Mouse (Mus musculus): ENCODE measurements around the gene A630073D07Rik.
"Not testable (repeated sequence)": the region's sequence is repeated elsewhere in the genome, so short reads cannot be mapped to it uniquely, and the experiment has no call there.

A630073D07Rik gene

DNA sequence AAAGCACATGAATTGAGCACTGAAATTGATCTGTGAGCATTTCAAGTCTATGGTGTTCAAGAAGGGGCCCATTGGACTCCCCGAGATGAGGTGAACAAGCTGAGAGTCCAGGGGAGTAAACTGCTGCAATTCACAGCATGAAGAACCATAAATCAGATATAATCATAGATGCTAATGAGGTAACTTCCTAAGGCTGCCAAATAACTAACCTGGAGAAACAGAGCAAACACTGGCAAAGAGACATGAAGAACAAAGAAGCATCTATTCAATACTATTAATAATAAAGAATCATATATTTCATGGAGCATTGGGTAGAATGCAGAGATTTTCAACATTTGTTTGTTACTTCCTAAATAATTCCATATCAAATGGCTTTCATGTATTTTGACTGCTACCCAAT lies at the start of gene A630073D07Rik:
Gene A630073D07Rik, minus strand, starts transcription at position 101 of the 400 bp plus-strand sequence.
- no peak for DNase-seq (ENCODE audit: low spot score)

DNA sequence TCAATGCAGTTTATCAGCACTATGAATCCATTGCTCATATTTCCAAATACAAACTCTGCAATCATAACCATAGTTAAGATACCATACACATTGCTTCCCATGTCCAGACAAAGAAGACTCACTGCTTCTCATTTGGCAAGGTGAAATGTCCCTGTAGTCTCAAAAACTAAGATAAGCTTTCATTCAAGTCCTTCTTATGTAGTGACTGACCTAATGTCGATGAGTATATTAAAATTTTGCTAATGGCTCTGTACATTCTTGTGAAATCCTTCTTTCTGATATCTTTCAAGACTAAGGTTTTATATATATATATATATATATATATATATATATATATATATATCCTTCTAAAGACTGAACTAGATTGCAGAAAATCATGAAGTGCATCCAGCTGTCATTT lies 49.6 kb upstream of the A630073D07Rik start, which contains the start of gene Tas2r121:
Gene Tas2r121, minus strand, starts transcription at position 101 of the 400 bp plus-strand sequence.
- no peak for DNase-seq (ENCODE audit: low spot score)

DNA sequence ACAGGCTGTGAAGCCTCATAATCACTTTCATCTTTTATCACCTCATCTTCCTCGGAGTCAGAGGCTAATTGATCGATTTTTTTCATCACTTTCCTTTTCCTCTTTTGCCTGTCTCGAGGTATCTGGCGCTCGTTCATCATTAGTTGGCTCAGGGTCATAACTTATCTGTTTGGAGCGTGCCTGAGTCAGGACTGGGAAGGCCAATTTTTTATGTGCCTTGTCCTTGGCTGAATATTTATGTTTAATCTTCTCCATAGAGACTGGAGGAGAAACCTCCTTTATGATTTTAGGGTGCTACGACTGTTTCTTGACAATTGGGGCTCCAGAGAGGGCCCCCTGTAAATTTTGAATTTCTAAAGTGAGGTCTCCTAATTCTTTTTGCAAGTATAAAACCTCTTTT lies 40.3 kb upstream of the A630073D07Rik start:
- DNase-seq (ENCODE audit: low spot score): not testable (repeated sequence)

DNA sequence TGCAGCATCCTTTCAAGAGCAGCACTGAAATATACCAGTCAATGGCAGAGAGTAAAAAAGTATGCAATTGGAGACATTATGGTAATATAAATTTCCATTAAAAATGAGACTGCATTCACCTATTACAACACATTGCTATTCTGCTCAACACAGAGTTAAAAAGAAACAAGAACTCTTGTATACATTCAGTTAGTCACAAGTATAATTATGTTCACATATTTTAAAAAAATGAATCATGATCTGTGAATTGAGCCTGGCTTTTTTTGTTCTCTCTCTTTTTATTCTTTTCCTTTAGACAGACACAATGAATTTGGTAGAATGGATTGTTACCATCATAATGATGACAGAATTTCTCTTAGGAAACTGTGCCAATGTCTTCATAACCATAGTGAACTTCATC lies 5.3 kb upstream of the A630073D07Rik start, which contains the start of gene Tas2r120:
Gene Tas2r120, plus strand, starts transcription at position 301 of the 400 bp plus-strand sequence.
- no peak for DNase-seq (ENCODE audit: low spot score)

DNA sequence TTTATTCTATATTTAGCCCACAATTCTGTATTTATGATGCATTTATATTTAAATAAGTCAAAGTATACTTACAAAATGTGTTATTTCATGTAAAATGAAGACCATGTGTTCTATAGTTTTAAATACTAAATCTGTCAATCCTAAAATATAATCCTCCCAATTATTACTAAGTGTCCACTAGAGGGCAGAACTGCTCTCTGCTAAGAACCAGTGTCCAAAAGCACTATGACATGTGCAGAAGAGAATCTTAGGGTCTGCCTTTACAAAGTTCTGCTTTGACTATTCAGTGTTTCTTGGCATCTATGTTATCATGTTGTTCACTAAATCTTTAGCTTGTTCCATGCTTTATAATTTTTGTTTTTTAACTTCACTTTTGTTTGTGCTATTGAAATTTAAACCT lies 1.9 kb downstream of the A630073D07Rik start:
- peak; percentile 46 for DNase-seq (ENCODE audit: low spot score)

DNA sequence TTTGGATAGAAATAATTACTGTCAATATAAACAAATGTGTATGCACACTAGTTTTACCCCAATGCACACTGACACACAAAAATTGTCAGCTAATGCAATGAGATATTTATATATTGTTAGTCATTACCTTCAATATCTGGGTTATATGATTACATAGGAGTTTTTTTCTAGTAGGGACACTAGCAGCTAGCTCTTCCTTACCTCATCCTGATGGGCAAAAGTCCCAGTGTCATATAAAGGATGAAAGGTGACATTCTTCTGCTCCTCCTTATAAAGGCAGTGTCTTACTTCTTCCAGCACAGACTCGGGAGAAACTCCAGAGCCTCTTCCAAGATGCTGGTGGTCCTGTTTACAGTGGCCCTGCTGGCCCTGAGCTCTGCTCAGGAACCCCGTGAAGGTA lies 55.7 kb downstream of the A630073D07Rik start, which contains the start of gene Prp2:
Gene Prp2, plus strand, starts transcription at position 301 of the 400 bp plus-strand sequence.
- not testable (repeated sequence) for DNase-seq (ENCODE audit: low spot score)
